Mouse (Mus musculus) ES-Bruce4 (cell line): ENCODE results near the gene Adprh.

Experiments used
- CTCF ChIP-seq: IDR thresholded peaks from one replicate; pipeline ENCODE4 v1.8.1; 2011; ENCODE audit warnings: low read depth, low read length
- EP300 ChIP-seq: IDR thresholded peaks from 2 replicates; pipeline ENCODE4 v1.6.1; 2011; ENCODE audit warnings: low read depth, low read length; ENCODE audit not compliant: insufficient read depth
- POLR2A ChIP-seq: IDR thresholded peaks from one replicate; pipeline ENCODE4 v1.8.1; 2011; ENCODE audit warnings: low read length; ENCODE audit not compliant: insufficient read depth

- TF ChIP-seq CTCF (no peak), POLR2A (no peak), EP300 (no peak)
These were observed 4.5 kb upstream of the Adprh start for GRCm38 (mm10) chr16:38456812-38457567.
